Mouse (Mus musculus) intestine, postnatal 0 days (tissue): ENCODE data around the gene Gm21974. TPM values are rescaled to one million over a fixed set of nuclear protein-coding genes. Genes with fewer than 3 reads are reported as not detected.
A peak's percentile ranks its signal among the peaks of the same experiment; 100 is the strongest.
"Not testable (repeated sequence)": the region's sequence is repeated elsewhere in the genome, so short reads cannot be mapped to it uniquely, and the experiment has no call there.

Experiments
- ATAC-seq: fragments of 200-750 bp; cut with Nextera tagmentation; 2 replicates; pipeline ENCODE4 v1.8.0; 2017; ENCODE audit warnings: mild to moderate bottlenecking, moderate TSS enrichment, moderate library complexity
- H3K27ac ChIP-seq: fragments of 300-500 bp; sonication (generic); 2 replicates; pipeline ENCODE4 v1.5.1; 2014; ENCODE audit warnings: mild to moderate bottlenecking, low read depth, low read length, moderate library complexity
- H3K27me3 ChIP-seq: fragments of 300-500 bp; sonication (generic); replicated peaks from 2 replicates; pipeline ENCODE4 v1.6.1; 2014; ENCODE audit warnings: low read length, mixed read lengths; ENCODE audit not compliant: control insufficient read depth, insufficient read depth
- H3K36me3 ChIP-seq: fragments of 300-500 bp; sonication (generic); 2 replicates; pipeline ENCODE4 v1.6.1; 2014; ENCODE audit warnings: mild to moderate bottlenecking, moderate library complexity; ENCODE audit not compliant: control insufficient read depth, insufficient read depth
- H3K4me1 ChIP-seq: fragments of 300-500 bp; sonication (generic); replicated peaks from 2 replicates; pipeline ENCODE4 v1.6.1; 2014; ENCODE audit warnings: antibody characterized with exemption, low read length, mixed read lengths; ENCODE audit not compliant: control insufficient read depth, insufficient read depth
- H3K4me2 ChIP-seq: fragments of 300-500 bp; sonication (generic); replicated peaks from 2 replicates; pipeline ENCODE4 v1.6.1; 2014; ENCODE audit warnings: low read depth, mild to moderate bottlenecking, moderate library complexity
- H3K4me3 ChIP-seq: fragments of 300-500 bp; sonication (generic); 2 replicates; pipeline ENCODE4 v1.5.1; 2014; ENCODE audit warnings: low read depth, low read length
- H3K9ac ChIP-seq: fragments of 300-500 bp; sonication (generic); 2 replicates; pipeline ENCODE4 v1.6.1; 2014; ENCODE audit warnings: mild to moderate bottlenecking, low read depth, low read length
- H3K9me3 ChIP-seq: fragments of 300-500 bp; sonication (generic); 2 replicates; pipeline ENCODE4 v1.6.1; 2016; ENCODE audit warnings: mixed run types; ENCODE audit not compliant: control insufficient read depth
- CTCF ChIP-seq: sonication (generic); IDR thresholded peaks from 2 replicates; pipeline ENCODE4 v1.5.1; 2016; ENCODE audit warnings: low read depth, mild to moderate bottlenecking, control low read depth, antibody characterized with exemption, moderate library complexity
- WGBS: fragments of 180-500 bp; shearing (Covaris S2); extraction: QIAGEN DNeasy Blood & Tissue Kit; methylation state at CpG from one replicate; pipeline ENCODE4 v1.1.7; 2014; 5-methylcytosine and 5-hydroxymethylcytosine counted together
- polyA plus RNA-seq: library from polyadenylated mRNA; unstranded; fragments of >200 nt; fragmentation: Nextera tagmentation; extraction: Ambion mirVana; gene quantifications from 2 replicates; pipeline ENCODE4 v1.2.1, GENCODE M21; 2015

Gene Gm21974
- polyA plus RNA-seq, 1 experiment from 2014 or later: not detected

DNA sequence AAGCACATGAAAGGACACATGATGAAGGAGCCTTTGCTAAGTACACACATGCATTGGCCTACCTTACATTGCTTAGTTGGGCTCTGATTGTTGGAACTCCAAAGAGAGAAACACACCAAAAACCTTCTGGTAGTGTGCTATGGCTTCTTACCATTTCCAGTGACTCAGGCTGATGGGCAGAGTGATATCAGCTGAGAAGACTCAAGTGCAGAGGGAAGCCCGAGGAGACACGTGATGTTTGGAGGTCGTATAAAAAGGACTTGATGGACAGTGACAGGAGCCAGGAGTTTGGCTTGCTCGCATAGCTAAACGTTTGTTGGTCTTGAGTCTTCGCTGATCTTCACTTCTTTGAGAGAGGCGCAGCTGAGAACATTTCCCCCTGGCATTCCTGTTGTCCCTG lies 2.3 kb upstream of the Gm21974 start:
- WGBS: 84% methylated on average over 7 of the region's 7 CpGs
- no peak overlapping the region for H3K27ac ChIP-seq
- no peaks in the 10 kb centered on the region for H3K27me3 ChIP-seq
- no peak overlapping the region for H3K4me2 ChIP-seq
- H3K9me3 ChIP-seq: no peaks in the 10 kb centered on the region
- peaks cover 6% of the 10 kb centered on the region; the same call in 1 of the 2 replicates for H3K4me1 ChIP-seq
- peaks cover 7% of the 10 kb centered on the region; the same call in 1 of the 2 replicates for H3K36me3 ChIP-seq
- no peak overlapping the region for H3K9ac ChIP-seq
- H3K4me3 ChIP-seq: no peak overlapping the region
- no peak for ATAC-seq
- no peak for TF ChIP-seq CTCF

DNA sequence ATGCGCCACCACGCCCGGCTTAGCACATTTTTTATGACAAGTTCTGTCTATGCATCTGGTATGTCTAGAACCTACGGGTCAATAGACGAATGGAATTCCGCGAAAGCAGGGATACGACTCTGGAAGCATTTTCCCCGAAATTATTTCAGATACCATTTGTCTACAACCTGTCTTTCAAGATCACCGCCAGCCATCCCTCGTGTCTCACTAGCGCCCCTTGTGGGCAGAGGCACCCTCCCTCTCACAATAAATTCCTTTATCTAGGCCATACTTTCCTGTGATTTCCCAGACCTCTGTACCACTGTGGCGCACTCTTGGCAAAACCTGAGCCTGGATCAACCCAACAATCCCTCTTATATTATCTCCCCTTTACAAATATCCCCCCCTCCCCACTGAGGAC lies 1.1 kb upstream of the Gm21974 start:
- Histone ChIP-seq H3K9me3 (no peaks in the 10 kb centered on the region), H3K4me2 (no peak overlapping the region), H3K27me3 (no peaks in the 10 kb centered on the region), H3K4me1 (peaks cover 6% of the 10 kb centered on the region; the same call in 1 of the 2 replicates), H3K9ac (no peak overlapping the region), H3K36me3 (peaks cover 18% of the 10 kb centered on the region; the same call in 1 of the 2 replicates), H3K4me3 (no peak overlapping the region), H3K27ac (no peak overlapping the region)
- WGBS: 60% methylated on average over 13 of the region's 13 CpGs
- TF ChIP-seq CTCF: peak; percentile 84
- no peak for ATAC-seq

DNA sequence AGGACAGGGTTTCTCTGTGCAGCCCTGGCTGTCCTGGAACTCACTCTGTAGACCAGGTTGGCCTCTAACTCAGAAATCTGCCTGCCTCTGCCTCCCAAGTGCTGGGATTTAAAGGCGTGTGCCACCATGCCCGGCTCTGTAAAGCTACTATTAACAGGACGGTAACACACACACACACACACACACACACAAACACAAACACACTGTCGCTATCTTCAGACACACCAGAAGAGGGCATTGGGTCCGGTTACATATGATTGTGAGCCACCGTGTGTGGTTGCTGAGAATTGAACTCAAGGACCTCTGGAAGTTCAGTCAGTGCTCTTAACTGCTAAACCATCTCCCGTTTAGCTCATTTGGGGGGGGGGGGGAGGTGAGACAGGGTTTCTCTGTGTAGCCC lies 637 bp upstream of the Gm21974 start:
- H3K4me2 ChIP-seq: peak overlapping the region; percentile 87
- not testable (repeated sequence) for ATAC-seq, H3K4me1 ChIP-seq, H3K9ac ChIP-seq, H3K27me3 ChIP-seq, H3K9me3 ChIP-seq
- 0 out of 2 replicates have a peak overlapping the region, but pooled peaks have one; percentile 5 for H3K27ac ChIP-seq
- peaks cover 20% of the 10 kb centered on the region; the same call in 1 of the 2 replicates for H3K36me3 ChIP-seq
- peak overlapping the region; percentile 58 for H3K4me3 ChIP-seq
- WGBS: 65% methylated on average over 7 of the region's 7 CpGs

DNA sequence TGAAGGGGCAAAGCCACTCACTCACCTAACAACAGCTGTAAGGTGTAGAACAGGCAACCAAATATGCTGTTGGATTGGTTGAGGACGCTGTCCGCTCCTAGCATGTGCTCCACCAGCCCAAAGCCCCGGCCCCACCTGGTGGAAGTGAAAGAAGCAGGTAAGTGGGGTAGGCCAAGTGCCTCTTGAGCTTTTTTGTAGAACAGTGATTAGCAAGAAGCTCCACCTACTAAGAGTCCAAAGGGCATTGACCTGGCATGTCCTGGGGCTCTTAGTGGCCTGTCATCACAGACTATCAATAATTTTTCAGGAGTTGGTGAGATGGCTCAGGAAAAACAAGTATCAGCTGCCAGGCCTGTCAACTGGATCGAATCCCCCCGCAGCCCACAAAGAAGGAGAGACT lies 774 bp downstream of the Gm21974 start:
- Histone ChIP-seq H3K9me3 (no peaks in the 10 kb centered on the region), H3K4me1 (peaks cover 6% of the 10 kb centered on the region; the same call in 1 of the 2 replicates), H3K4me2 (peak overlapping the region; percentile 87), H3K27me3 (no peaks in the 10 kb centered on the region), H3K36me3 (peaks cover 24% of the 10 kb centered on the region; the same call in 1 of the 2 replicates), H3K27ac (peak overlapping the region; percentile 79), H3K4me3 (peak overlapping the region; percentile 58), H3K9ac (peak overlapping the region; percentile 51; the same call in 1 of the 2 replicates)
- 44% methylated on average over 5 of the region's 5 CpGs for WGBS
- peak; percentile 28 for ATAC-seq
- peak; percentile 46 for TF ChIP-seq CTCF

DNA sequence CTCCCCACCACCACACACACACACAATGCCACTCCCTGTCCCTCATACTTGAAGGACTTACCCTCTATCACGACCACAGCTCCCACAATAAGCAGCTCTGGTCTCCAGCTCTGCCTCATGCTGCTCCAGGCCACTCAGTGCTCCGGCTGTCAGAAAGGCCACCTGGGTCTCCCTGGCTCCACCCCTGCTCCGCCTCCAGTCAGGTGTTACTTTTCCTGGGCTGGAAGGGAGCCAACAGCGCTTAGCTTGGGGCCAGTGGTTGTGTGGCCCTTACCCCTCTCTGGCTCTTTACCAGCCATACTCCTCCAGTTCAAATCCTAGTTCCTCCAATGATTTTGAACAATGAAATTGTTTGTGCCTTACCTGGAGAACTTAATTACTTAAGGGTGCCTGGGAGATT lies 4.5 kb downstream of the Gm21974 start, which contains the start of gene Prss53:
Prss53 (minus strand) TSS at position 173 of the 400 bp plus-strand sequence.
- no peak within 1 kb of the TSS for H3K4me2 ChIP-seq
- no peak for TF ChIP-seq CTCF
- peaks cover 8% of the 10 kb centered on the region; the same call in 1 of the 2 replicates for H3K4me1 ChIP-seq
- H3K27me3 ChIP-seq: no peaks in the 10 kb centered on the region
- no peak within 1 kb of the TSS for H3K9ac ChIP-seq
- no peak for ATAC-seq
- H3K27ac ChIP-seq: no peak within 1 kb of the TSS
- WGBS: 17% methylated on average over 4 of the region's 4 CpGs
- H3K36me3 ChIP-seq: peaks cover 56% of the 10 kb centered on the region; the same call in 1 of the 2 replicates
- H3K9me3 ChIP-seq: no peaks in the 10 kb centered on the region
- no peak within 1 kb of the TSS for H3K4me3 ChIP-seq

DNA sequence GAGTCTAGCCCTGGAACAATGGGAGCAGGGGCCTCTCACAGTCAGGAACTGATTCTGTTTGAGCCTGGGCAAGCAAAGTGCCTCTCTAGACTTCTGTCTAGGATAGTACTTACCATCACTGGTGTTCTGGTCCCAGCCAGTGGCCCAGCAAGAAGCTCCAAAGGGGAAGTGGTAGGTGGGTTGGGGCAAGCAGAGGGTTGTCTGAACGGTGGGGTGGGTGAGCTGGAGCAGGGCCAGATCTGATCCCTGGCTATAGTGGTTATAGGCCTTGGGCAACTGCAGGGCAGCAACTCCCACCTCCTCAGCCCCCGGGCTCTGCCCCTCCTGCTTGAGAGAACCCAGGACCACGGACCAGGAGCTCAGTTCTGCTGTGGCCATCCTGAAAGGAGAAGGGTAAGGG lies 6.4 kb downstream of the Gm21974 start:
- H3K9me3 ChIP-seq: no peaks in the 10 kb centered on the region
- H3K4me2 ChIP-seq: no peak overlapping the region
- TF ChIP-seq CTCF: no peak
- peaks cover 70% of the 10 kb centered on the region for H3K36me3 ChIP-seq
- no peak overlapping the region for H3K9ac ChIP-seq
- H3K27ac ChIP-seq: no peak overlapping the region
- H3K27me3 ChIP-seq: no peaks in the 10 kb centered on the region
- H3K4me3 ChIP-seq: no peak overlapping the region
- peaks cover 3% of the 10 kb centered on the region; the same call in 1 of the 2 replicates for H3K4me1 ChIP-seq
- no peak for ATAC-seq
- WGBS: 72% methylated on average over 3 of the region's 3 CpGs
